Mouse (Mus musculus): ENCODE data around the gene Nrarp.

GRCm38 (mm10) chr2:25224492-25224765, 43.9 kb downstream of the Nrarp start, which contains the start of gene Tubb4b:
- peak; percentile 37 for TF ChIP-seq CTCF (IDR thresholded peaks at IDR 0.05; ENCODE audit: low read depth)
- TF ChIP-seq EP300 (IDR thresholded peaks at IDR 0.05; ENCODE audit: low read depth), result no peak
